Mouse (Mus musculus) adrenal gland, postnatal 4 days (tissue): ENCODE data around the gene Tespa1. TPM values are rescaled to one million over a fixed set of nuclear protein-coding genes. Genes with fewer than 3 reads are reported as not detected.
"Not testable (repeated sequence)": the region's sequence is repeated elsewhere in the genome, so short reads cannot be mapped to it uniquely, and the experiment has no call there.

ENCODE experiments used
- DNase-seq, 2 experiments: peaks; one replicate each; pipeline ENCODE4 v3.0.0; 2021 to 2022; ENCODE audit warnings: low spot score in 2 of 2, mixed read lengths in 2 of 2
- total RNA-seq, 2 experiments: library from RNA; stranded (reverse); gene quantifications; 2 replicates each; pipeline ENCODE4 v1.2.3; 2021

Tespa1 gene
- total RNA-seq, 2 experiments from 2014 or later = 0.45 to 0.59 TPM

GRCm38 (mm10) chr10:130344056-130344455 lies 21.4 kb downstream of the Tespa1 start:
- DNase-seq = no peak

GRCm38 (mm10) chr10:130363438-130364164 lies 40.9 kb downstream of the Tespa1 start:
- no peak for DNase-seq

- DNase-seq = no peak
Measured at GRCm38 (mm10) chr10:130364766-130365165, 42.1 kb downstream of the Tespa1 start.

GRCm38 (mm10) chr10:130368384-130368783 lies 45.7 kb downstream of the Tespa1 start:
- no peak for DNase-seq

- DNase-seq = no peak
Measured at GRCm38 (mm10) chr10:130370005-130370682, 47.5 kb downstream of the Tespa1 start.

GRCm38 (mm10) chr10:130371644-130372043 lies 49.0 kb downstream of the Tespa1 start:
- DNase-seq = no peak

GRCm38 (mm10) chr10:130372491-130373173 lies 50.0 kb downstream of the Tespa1 start:
- DNase-seq = no peak

- DNase-seq = no peak
Measured at GRCm38 (mm10) chr10:130375145-130375544, 52.5 kb downstream of the Tespa1 start.

GRCm38 (mm10) chr10:130394232-130394631 lies 71.6 kb downstream of the Tespa1 start, which contains the start of gene Vmn2r84:
Vmn2r84 (minus strand) TSS chr10:130394332.
- no peak for DNase-seq

GRCm38 (mm10) chr10:130412167-130412698 lies 89.6 kb downstream of the Tespa1 start:
- not testable (repeated sequence) for DNase-seq

Other genes with a start within 250 kb of the Tespa1 start
- not detected for gene Olfr823, start 207.5 kb upstream of the Tespa1 start, total RNA-seq
- gene Olfr824, start 192.9 kb upstream of the Tespa1 start, total RNA-seq = not detected
- gene Olfr825, start 156.1 kb upstream of the Tespa1 start, total RNA-seq = not detected
- not detected for gene Olfr826, start 138.7 kb upstream of the Tespa1 start, total RNA-seq
- not detected for gene Olfr827, start 108.5 kb upstream of the Tespa1 start, total RNA-seq
- under 1 TPM; 0.25 to 0.51 TPM for gene Neurod4, start 42.6 kb upstream of the Tespa1 start, total RNA-seq
- gene Vmn2r84, start 71.5 kb downstream of the Tespa1 start, total RNA-seq = not detected
- gene Vmn2r85, start 106.8 kb downstream of the Tespa1 start, total RNA-seq = not detected
- not detected for gene Vmn2r86, start 133.2 kb downstream of the Tespa1 start, total RNA-seq
- gene Vmn2r87, start 174.5 kb downstream of the Tespa1 start, total RNA-seq = not detected